Mouse (Mus musculus): ENCODE data around the gene Serpinc1. TPM values are rescaled to one million over a fixed set of nuclear protein-coding genes. Genes with fewer than 3 reads are reported as not detected.
"Not testable (repeated sequence)": the region's sequence is repeated elsewhere in the genome, so short reads cannot be mapped to it uniquely, and the experiment has no call there.

The Serpinc1 gene
- 2.4 and 2.8 TPM in 2 replicates for polyA plus RNA-seq (2016; fragmentation: Nextera tagmentation; extraction: Ambion mirVana)

GRCm38 (mm10) chr1:160978071-160978735, at the start of gene Serpinc1:
Gene Serpinc1 (plus strand): TSS chr1:160978585.
- H3K27ac ChIP-seq, result no peak within 1 kb of the TSS
- no peak within 1 kb of the TSS for H3K4me3 ChIP-seq (replicated peaks)
- H3K27me3 ChIP-seq, result no peaks in the 10 kb centered on the region
- H3K9ac ChIP-seq, result no peak within 1 kb of the TSS
- WGBS, result 94% methylated on average over 4 of the region's 4 CpGs
- H3K4me2 ChIP-seq, result no peak within 1 kb of the TSS
- no peaks in the 10 kb centered on the region; the same call in 1 of the 2 replicates for H3K36me3 ChIP-seq (replicated peaks)
- H3K9me3 ChIP-seq, result no peaks in the 10 kb centered on the region
- H3K4me1 ChIP-seq, result no peaks in the 10 kb centered on the region
- no peak for ATAC-seq (ENCODE audit: low FRiP score)

GRCm38 (mm10) chr1:160931320-160931719, 47.1 kb upstream of the Serpinc1 start:
- Histone ChIP-seq H3K36me3 (replicated peaks) (peaks cover 14% of the 10 kb centered on the region; the same call in 1 of the 2 replicates), H3K4me1 (no peaks in the 10 kb centered on the region)
- ATAC-seq (ENCODE audit: low FRiP score), result no peak

GRCm38 (mm10) chr1:160933896-160934482, 44.4 kb upstream of the Serpinc1 start:
- Histone ChIP-seq H3K4me1 (no peaks in the 10 kb centered on the region), H3K4me3 (replicated peaks) (no peak overlapping the region), H3K36me3 (replicated peaks) (peaks cover 24% of the 10 kb centered on the region), H3K9ac (no peak overlapping the region), H3K27ac (no peak overlapping the region), H3K4me2 (no peak overlapping the region), H3K27me3 (no peaks in the 10 kb centered on the region), H3K9me3 (no peaks in the 10 kb centered on the region)
- no peak for ATAC-seq (ENCODE audit: low FRiP score)
- 71% methylated on average over 4 of the region's 4 CpGs for WGBS

More at GRCm38 (mm10) chr1:160931320-160931719, 47.1 kb upstream of the Serpinc1 start:
- Histone ChIP-seq H3K27me3 (no peaks in the 10 kb centered on the region), H3K4me3 (replicated peaks) (no peak overlapping the region), H3K9me3 (no peaks in the 10 kb centered on the region), H3K27ac (no peak overlapping the region), H3K9ac (no peak overlapping the region), H3K4me2 (no peak overlapping the region)

- peaks cover 30% of the 10 kb centered on the region for H3K36me3 ChIP-seq (replicated peaks)
- no peak for ATAC-seq (ENCODE audit: low FRiP score)
- 97% methylated on average over 6 of the region's 6 CpGs for WGBS
These were observed 42.8 kb upstream of the Serpinc1 start for GRCm38 (mm10) chr1:160935551-160935950.

GRCm38 (mm10) chr1:160963199-160963598, 15.2 kb upstream of the Serpinc1 start:
- no peaks in the 10 kb centered on the region for H3K4me1 ChIP-seq
- no peak for ATAC-seq (ENCODE audit: low FRiP score)
- H3K27ac ChIP-seq, result no peak overlapping the region
- no peak overlapping the region for H3K4me2 ChIP-seq
- H3K4me3 ChIP-seq (replicated peaks), result no peak overlapping the region
- peaks cover 69% of the 10 kb centered on the region for H3K36me3 ChIP-seq (replicated peaks)
- 92% methylated on average over 7 of the region's 7 CpGs for WGBS
- H3K9ac ChIP-seq, result no peak overlapping the region
- H3K27me3 ChIP-seq, result no peaks in the 10 kb centered on the region
- no peaks in the 10 kb centered on the region for H3K9me3 ChIP-seq

More at GRCm38 (mm10) chr1:160935551-160935950, 42.8 kb upstream of the Serpinc1 start:
- Histone ChIP-seq H3K27ac (no peak overlapping the region), H3K27me3 (no peaks in the 10 kb centered on the region), H3K4me1 (no peaks in the 10 kb centered on the region), H3K4me3 (replicated peaks) (no peak overlapping the region), H3K4me2 (no peak overlapping the region), H3K9me3 (no peaks in the 10 kb centered on the region), H3K9ac (no peak overlapping the region)

- H3K4me2 ChIP-seq, result no peak overlapping the region
- H3K4me3 ChIP-seq (replicated peaks), result no peak overlapping the region
- H3K36me3 ChIP-seq (replicated peaks), result peaks cover 71% of the 10 kb centered on the region
- 92% methylated on average over 1 of the region's 1 CpGs for WGBS
- ATAC-seq (ENCODE audit: low FRiP score), result no peak
- no peak overlapping the region for H3K27ac ChIP-seq
- H3K4me1 ChIP-seq, result no peaks in the 10 kb centered on the region
- H3K9me3 ChIP-seq, result no peaks in the 10 kb centered on the region
- H3K27me3 ChIP-seq, result no peaks in the 10 kb centered on the region
- H3K9ac ChIP-seq, result no peak overlapping the region
These were observed 11.1 kb upstream of the Serpinc1 start for GRCm38 (mm10) chr1:160967268-160967667.

GRCm38 (mm10) chr1:160968643-160969042, 9.7 kb upstream of the Serpinc1 start:
- Histone ChIP-seq H3K27me3 (no peaks in the 10 kb centered on the region), H3K27ac (no peak overlapping the region), H3K4me1 (no peaks in the 10 kb centered on the region), H3K9ac (no peak overlapping the region), H3K4me2 (no peak overlapping the region), H3K4me3 (replicated peaks) (no peak overlapping the region), H3K36me3 (replicated peaks) (peaks cover 59% of the 10 kb centered on the region), H3K9me3 (no peaks in the 10 kb centered on the region)
- 93% methylated on average over 5 of the region's 5 CpGs for WGBS
- ATAC-seq (ENCODE audit: low FRiP score), result no peak

GRCm38 (mm10) chr1:160980021-160980420, 1.6 kb downstream of the Serpinc1 start:
- Histone ChIP-seq H3K27ac (no peak overlapping the region), H3K4me2 (no peak overlapping the region), H3K27me3 (no peaks in the 10 kb centered on the region), H3K9ac (no peak overlapping the region), H3K4me3 (replicated peaks) (no peak overlapping the region), H3K9me3 (no peaks in the 10 kb centered on the region), H3K4me1 (no peaks in the 10 kb centered on the region), H3K36me3 (replicated peaks) (no peaks in the 10 kb centered on the region; the same call in 1 of the 2 replicates)
- 94% methylated on average over 5 of the region's 5 CpGs for WGBS
- ATAC-seq (ENCODE audit: low FRiP score), result no peak

- H3K9ac ChIP-seq, result no peak overlapping the region
- 87% methylated on average over 8 of the region's 8 CpGs for WGBS
- no peak for ATAC-seq (ENCODE audit: low FRiP score)
These were observed 2.3 kb downstream of the Serpinc1 start for GRCm38 (mm10) chr1:160980537-160981234.

GRCm38 (mm10) chr1:160981337-160981736, 3.0 kb downstream of the Serpinc1 start:
- WGBS, result 98% methylated on average over 4 of the region's 4 CpGs
- no peak overlapping the region for H3K4me3 ChIP-seq (replicated peaks)
- H3K9me3 ChIP-seq, result no peaks in the 10 kb centered on the region
- H3K27me3 ChIP-seq, result no peaks in the 10 kb centered on the region
- H3K9ac ChIP-seq, result no peak overlapping the region
- H3K36me3 ChIP-seq (replicated peaks), result no peaks in the 10 kb centered on the region; the same call in 1 of the 2 replicates
- ATAC-seq (ENCODE audit: low FRiP score), result no peak
- H3K4me2 ChIP-seq, result no peak overlapping the region
- H3K4me1 ChIP-seq, result no peaks in the 10 kb centered on the region
- H3K27ac ChIP-seq, result no peak overlapping the region

More at GRCm38 (mm10) chr1:160980537-160981234, 2.3 kb downstream of the Serpinc1 start:
- Histone ChIP-seq H3K4me1 (no peaks in the 10 kb centered on the region), H3K4me2 (no peak overlapping the region), H3K36me3 (replicated peaks) (no peaks in the 10 kb centered on the region; the same call in 1 of the 2 replicates), H3K27me3 (no peaks in the 10 kb centered on the region), H3K4me3 (replicated peaks) (no peak overlapping the region), H3K27ac (no peak overlapping the region), H3K9me3 (no peaks in the 10 kb centered on the region)

- H3K9ac ChIP-seq, result no peak overlapping the region
- H3K27ac ChIP-seq, result no peak overlapping the region
- H3K4me1 ChIP-seq, result no peaks in the 10 kb centered on the region
- H3K27me3 ChIP-seq, result no peaks in the 10 kb centered on the region
- H3K4me3 ChIP-seq (replicated peaks), result no peak overlapping the region
- no peaks in the 10 kb centered on the region for H3K9me3 ChIP-seq
- H3K4me2 ChIP-seq, result no peak overlapping the region
- no peaks in the 10 kb centered on the region for H3K36me3 ChIP-seq (replicated peaks)
- 91% methylated on average over 3 of the region's 3 CpGs for whole genome bisulfite sequencing
- ATAC-seq (ENCODE audit: low FRiP score), result no peak
These were observed 4.5 kb downstream of the Serpinc1 start for GRCm38 (mm10) chr1:160982887-160983286.

- not testable (repeated sequence) for H3K4me3 ChIP-seq (replicated peaks); H3K27ac ChIP-seq; H3K9me3 ChIP-seq; H3K4me1 ChIP-seq; ATAC-seq (ENCODE audit: low FRiP score); H3K4me2 ChIP-seq; H3K9ac ChIP-seq; H3K36me3 ChIP-seq (replicated peaks); H3K27me3 ChIP-seq
- WGBS, result 82% methylated on average over 1 of the region's 1 CpGs
These were observed 6.3 kb downstream of the Serpinc1 start for GRCm38 (mm10) chr1:160984731-160985130.

Measured in forebrain, embryonic 12.5 days (tissue).